Mouse (Mus musculus): Measurements from ENCODE around the gene Otulinl. TPM values are rescaled to one million over a fixed set of nuclear protein-coding genes. Genes with fewer than 3 reads are reported as not detected.

Otulinl gene
- total RNA-seq, 4 experiments from 2014 or later, result 0.22 to 0.59 (median 0.36) TPM

DNA sequence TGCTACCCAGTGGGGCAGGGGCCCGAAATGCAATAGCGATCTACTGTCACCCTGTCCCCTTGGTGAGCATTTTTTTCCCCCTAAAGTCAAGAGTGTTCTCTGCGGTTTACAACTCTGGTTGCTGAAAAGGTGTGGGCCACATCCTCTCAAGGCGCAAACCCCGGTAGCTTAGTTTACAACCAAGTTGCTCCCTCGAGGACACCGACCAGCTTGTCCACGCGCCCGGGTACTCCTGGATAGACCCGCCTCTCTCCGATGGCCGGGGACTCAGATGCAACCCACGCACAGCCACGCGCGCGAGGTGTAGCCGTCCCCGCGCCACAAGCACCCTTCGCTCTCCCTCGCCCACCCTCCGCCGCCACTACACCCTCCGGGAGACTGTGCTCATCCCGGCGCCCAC lies 382 bp downstream of the Otulinl start:
- no peak for DNase-seq (ENCODE audit: low spot score in 2 of 2)

DNA sequence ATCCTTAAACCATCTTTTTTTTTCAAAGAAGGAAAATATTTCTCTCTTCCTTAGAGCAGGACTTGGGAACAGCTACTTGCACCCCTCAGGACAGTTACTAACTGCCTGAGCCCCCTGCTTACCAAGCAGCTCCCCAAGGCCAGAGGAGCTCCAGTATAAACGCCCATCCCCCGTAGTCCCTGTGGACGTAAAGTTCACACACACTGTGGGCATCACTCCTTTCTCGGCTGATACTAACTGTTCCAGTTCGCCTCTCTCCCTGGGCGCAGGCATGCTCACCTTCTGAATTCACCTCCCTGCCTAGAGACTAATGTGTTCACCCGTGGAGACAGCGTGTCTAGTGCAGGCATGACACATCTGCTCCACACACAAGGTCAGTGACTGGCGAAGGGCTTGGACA lies 2.9 kb downstream of the Otulinl start:
- DNase-seq (ENCODE audit: low spot score in 2 of 2), result no peak

DNA sequence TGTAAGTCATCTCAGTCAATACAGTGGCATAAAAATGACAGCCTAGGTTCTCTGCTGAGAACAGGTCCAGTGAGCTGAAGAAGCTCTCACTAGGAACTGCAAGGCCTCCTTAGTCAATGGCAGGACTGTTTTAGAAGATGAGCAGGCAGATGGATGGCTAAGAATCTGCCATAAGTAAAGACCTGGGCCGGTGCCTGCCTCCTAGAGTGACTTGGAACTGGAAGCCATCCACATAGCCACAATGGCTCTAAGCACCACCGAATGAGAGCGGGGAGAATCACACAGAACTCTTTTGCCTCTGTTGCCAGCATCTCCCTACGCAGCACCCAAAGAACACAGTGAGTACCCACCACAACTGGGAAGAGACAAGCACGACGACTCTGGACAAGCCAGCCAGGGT lies 3.6 kb downstream of the Otulinl start:
- DNase-seq (ENCODE audit: low spot score in 2 of 2), result no peak

DNA sequence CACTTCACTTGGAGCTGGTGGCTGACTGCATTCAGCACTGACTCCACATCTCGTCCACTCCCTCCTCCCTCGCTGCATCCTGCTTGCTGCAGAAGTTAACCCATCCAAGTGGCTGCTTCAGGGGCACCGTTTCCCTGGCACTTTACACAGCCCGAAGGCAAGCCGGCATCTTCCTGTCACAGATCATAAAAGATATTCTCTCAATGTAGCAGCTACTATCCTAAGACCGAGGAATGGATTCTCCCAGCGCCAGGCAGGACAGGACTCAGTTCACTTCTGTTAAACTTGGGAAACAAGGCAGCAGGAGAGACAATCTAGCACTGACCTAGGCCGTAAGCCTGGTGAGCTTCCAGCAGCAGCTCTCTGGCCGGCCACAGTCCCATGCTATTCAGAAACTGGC lies 5.2 kb downstream of the Otulinl start:
- DNase-seq (ENCODE audit: low spot score in 2 of 2), result no peak

DNA sequence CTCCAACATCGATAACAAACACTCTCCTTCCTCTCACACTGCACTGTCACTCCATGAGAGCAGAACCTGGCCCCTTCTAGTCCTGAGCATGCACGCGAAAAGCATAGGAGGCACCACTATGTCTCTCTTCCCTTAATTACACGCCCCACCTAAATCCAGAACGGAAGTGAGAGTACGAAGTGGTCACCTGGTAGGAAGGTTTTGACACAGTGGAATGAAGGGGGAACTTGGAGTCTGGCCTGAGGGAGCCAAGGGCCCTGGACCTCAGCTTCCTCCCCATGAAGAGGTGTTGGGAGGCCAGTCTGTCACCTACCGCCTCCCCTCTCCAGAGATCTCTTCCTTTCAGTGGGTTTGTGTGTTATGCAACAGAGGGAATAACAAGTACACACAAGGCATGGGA lies 6.3 kb downstream of the Otulinl start:
- no peak for DNase-seq (ENCODE audit: low spot score in 2 of 2)

DNA sequence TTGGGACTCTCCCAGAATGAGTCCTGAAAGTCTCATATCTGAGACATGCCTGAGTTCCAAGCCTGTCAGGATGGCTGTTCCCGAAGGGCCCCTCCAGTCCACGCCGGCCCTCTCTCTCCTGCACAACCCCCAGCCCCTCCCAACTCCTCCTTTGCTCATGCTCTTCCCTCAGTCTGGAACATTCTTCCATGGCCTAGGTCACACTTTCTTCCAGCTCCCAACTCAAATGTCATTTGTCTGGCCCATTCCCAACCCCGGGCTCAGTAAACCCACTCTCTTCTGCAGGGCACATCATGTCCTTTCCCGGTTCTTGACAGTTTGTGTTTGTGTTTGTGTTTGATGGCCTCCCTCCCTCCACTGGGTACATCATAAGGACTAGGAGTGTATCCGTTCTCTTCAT lies 7.3 kb downstream of the Otulinl start:
- no peak for DNase-seq (ENCODE audit: low spot score in 2 of 2)

DNA sequence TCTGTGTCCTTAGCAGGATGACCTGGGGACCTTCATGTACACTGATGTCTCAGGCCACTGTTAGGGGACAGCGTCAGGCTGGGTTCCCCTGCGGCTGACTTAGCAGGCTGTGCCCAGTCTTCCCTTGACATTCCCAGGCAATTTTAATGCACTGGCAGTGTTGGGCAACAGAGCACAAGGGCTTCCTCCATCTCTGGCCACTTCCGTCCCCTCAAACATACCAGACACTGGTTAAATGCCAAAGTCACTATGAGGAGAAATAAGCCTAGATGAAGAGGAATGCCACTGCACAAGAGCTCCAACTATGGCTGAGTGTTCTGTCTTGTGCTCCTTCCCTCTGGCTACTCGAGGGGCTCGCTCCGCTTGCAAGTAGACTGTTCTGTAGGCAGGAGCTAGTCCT lies 8.2 kb downstream of the Otulinl start:
- DNase-seq (ENCODE audit: low spot score in 2 of 2), result no peak

DNA sequence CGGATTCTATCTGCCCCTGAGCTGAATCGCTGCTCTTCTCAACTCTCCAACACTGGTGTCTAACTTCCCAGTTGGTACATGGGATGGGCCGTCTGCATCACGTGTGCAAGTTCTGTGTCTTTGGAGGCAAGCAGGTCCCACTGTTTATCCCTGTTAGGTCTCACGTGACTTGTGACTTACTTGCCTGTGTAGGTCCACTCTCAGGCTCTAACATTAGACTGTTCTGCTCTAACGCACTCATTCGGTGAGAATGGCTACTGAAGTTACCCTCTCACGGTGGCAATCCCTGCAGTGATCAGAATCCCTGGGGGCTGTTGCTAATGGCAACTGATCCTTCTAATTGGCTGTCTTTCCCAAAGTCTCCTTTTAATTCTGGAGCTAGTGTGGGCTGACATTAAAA lies 9.1 kb downstream of the Otulinl start:
- no peak for DNase-seq (ENCODE audit: low spot score in 2 of 2)

DNA sequence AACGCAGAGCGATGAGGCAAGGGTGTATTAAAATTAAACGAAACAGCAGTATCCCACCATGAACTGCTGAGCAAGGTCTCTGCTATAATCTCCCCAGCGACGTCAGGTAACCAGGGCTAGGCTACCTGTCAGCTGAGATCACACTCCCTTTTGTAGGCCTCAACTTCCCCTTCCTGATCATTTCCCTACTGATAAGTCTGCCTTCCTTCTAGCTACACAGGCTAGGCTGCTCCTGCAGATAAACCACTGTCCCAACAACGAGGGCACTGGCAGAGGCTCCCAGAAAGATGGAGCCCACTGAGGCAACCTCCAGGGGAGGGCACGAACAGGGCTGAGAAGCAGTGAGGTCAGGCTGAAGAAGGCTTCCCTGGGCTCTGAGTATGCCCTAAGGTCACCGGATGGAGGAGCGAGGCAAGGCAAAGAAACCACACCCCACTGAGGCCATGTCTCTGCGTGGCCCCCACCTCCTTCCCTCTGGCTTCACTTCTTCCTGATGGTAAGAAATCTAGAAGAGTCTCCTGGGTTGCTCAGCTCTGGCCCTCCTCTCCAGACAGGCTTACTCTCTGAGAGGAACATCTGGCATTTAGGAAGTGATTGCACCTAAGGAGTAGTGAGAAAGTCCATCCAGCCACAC lies 9.7 kb downstream of the Otulinl start:
- DNase-seq (ENCODE audit: low spot score in 2 of 2), result no peak

DNA sequence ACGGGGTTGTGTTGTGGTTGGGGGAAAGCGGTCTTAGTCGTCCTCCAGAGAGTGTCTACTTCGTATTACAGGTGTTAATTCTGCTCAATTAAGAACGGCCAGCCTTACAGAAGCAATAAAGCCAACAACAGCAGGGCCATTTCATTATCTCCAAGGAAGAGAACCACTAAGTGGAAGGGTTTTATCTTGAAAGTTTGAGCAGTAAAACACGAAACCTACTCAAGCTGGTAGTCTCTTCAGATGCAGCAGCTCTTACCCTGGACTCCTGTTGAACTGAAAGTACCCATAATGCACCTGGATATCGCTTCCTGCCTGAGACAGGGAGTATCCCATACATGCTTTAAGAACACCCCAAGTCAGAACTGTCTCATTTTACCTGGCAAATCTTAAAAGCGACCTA lies 10.7 kb downstream of the Otulinl start:
- DNase-seq (ENCODE audit: low spot score in 2 of 2), result no peak

DNA sequence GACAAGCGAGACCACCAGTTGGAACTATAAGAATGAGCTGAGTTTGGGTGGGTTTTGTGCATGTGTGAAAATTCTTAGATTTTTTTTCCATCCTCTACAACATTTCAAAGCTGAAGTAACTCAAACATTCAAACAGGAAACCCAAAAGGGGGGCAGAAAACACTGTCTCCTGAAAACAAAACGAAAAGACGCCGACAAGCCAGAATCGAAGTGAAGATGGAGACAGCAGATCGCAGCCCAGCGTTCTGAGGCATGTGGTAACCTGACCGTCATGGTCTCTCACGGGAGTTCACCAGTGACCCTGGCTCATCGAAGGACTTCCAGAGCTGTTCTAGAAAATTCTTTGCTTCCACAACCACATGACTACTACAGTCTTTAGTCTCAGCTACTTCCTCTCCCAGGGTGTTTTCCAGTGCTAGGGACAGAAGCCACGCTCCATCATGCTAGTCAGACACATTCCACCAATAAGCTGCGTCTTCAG lies 11.4 kb downstream of the Otulinl start:
- no peak for DNase-seq (ENCODE audit: low spot score in 2 of 2)

DNA sequence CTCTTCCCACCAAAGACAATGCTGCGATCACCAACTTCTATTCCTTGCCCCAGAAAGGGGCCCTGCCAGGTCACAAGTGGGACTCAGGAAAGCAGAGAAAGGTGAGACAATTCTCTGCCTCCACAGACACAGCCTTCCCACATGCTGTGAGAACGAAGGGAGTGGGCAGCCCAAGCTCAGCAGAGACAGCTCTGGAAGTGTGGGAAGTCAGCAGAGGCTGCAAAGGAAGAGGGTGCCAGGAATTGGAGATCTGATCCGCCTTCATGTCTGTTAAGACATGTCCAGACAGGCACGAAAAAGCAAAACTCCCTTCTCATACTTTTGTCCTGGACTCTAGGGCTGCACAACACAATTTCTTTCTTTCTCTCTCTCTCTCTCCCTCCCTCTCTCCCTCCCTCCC lies 12.1 kb downstream of the Otulinl start:
- no peak for DNase-seq (ENCODE audit: low spot score in 2 of 2)

DNA sequence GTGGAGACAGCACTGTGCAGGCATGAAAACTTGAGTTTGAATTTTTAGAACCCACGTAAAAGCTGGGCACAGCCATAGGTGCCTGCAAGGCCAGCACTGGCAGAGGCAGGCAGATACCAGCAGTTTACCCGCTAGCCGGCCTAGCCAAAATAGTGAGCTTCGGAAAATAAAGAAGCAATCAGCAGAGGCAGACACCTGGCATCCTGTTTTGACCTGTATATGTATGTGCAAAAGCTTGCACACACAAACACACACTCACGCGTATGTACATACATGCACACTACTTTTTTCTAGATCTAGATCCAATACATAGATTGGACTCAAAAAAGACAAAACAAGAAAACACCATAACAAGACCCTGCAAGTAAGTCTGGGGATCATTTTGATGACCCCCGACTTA lies 12.8 kb downstream of the Otulinl start:
- DNase-seq (ENCODE audit: low spot score in 2 of 2), result no peak

DNA sequence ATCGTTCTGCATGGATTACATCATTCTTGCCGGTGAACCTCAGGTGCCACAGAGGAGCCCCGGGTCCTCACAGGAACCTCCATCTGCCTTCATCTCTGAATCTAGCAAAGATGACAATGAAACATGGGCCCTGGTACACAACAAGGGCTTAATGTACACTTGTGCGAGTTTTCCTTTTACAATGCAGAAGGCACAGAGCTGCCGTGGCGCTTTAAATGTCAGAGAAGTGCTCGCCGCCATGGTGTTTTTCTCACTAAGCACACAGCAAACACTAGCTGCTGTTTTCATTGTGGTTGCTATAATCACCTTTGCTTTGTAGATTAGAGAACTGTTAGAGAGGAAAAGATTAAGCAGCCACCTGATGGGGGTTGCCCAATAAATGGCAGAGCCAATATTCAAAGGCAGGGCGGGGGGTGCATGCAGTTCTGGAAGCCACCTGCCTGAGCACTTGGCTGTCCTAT lies 13.3 kb downstream of the Otulinl start:
- no peak for DNase-seq (ENCODE audit: low spot score in 2 of 2)

DNA sequence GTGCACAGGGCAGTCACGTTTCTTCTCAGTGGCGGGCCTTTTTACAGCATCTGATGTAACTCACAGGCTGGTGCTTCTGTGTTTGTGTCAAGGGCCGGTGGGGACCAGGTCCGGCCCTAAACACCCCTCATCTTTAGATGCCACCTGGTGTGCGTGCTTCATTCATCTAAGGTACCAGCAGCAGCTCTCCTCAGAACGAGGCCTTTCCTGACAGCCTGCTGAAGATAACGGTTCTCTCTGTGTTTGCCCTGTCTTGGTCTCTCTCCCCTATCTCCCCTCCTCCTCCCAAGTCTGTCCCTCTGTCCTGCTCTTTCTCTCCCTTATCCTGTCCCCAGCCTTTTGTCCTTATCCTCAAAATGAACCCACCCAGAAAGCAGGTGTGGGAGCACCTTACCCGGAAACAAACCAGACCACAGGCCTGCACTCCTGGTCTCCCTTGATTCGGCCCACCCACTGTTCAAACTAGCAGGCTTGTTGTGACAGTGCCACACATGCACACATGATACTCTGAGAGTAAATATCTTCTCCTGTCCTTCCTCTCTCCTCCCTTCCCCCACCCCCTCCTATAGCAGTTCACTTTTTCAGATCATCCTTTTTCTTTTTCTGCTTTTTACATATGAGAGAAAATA lies 14.4 kb downstream of the Otulinl start:
- no peak for DNase-seq (ENCODE audit: low spot score in 2 of 2)

DNA sequence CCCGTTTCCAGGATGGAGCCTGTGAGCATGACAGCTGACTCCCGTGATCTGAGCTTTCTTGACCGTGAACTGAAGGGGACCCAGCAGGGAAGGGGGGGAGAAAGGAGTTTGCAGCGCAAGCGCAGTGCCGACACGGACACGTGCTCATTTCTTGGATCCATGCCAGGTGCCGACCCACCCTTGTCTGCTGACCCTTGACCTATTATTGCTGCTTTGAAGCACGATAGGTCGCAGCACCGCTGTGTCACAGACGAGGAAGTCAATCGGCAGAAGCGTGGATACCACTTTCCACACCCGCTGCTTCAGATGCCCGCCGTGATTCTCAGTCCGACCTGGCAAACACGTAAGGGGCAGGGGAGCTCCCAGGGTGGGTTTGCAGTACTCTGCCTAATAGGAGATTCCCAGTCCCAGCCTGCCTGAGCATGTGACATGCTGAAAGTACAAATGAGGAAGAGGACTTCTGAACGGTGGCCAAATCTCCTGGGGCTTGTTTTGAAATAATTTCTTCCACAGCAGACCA lies 15.9 kb downstream of the Otulinl start:
- DNase-seq (ENCODE audit: low spot score in 2 of 2), result no peak

DNA sequence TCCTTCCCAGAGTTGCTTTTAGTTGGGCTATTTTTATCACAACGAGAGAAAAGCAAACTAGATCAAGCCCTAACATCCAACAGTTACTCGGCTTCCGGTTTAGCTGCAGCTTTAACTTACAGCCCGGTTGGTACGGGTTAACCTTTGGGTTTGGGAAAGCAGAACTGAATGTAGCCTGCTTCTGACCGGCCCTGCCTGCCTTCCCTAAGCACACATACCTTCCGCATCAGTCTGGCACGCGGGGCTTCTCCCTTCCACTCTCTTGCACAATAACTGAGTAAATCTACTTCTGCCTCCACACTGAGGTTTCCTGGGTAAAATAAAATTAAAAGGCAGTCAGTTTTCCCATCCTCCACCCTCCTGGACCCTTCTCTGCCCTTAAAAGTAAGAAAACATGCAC lies 17.3 kb downstream of the Otulinl start:
- no peak for DNase-seq (ENCODE audit: low spot score in 2 of 2)

DNA sequence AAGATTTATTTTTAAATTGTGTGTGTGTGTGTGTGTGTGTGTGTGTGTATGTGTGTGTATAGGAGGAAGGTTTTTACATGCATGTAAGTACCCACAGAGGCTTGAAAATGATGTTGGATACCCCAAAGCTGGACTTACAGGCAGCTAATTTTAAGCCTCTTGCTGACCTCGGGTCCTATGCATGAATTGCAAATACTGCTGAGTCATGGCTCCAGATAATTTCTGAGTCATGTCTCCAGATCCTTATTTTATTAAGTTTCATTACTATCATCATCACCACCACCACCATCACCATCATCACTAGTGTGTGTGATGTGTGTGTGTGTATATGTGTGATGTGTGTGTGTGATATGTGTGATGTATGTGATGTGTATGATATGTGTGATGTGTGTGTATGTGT lies 18.7 kb downstream of the Otulinl start:
- DNase-seq (ENCODE audit: low spot score in 2 of 2), result no peak

DNA sequence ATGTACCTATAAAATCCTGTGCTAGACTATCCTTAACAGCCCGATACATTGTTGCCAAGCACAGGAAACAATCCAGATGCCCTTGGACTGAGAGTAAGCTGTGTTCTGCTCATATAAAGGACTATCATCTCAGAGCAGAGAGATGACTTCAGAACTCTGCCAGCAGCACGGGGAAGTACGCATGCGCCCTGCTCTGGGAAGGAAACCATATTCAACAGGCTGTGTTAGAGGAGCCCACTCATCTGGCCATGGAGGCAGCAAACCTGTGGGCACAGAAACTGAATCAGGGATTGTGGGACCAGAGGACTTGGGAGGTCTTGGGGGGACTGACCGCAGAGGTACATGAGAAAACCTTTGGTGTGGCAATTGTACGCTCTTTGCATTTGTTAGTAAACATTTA lies 19.7 kb downstream of the Otulinl start:
- no peak for DNase-seq (ENCODE audit: low spot score in 2 of 2)

DNA sequence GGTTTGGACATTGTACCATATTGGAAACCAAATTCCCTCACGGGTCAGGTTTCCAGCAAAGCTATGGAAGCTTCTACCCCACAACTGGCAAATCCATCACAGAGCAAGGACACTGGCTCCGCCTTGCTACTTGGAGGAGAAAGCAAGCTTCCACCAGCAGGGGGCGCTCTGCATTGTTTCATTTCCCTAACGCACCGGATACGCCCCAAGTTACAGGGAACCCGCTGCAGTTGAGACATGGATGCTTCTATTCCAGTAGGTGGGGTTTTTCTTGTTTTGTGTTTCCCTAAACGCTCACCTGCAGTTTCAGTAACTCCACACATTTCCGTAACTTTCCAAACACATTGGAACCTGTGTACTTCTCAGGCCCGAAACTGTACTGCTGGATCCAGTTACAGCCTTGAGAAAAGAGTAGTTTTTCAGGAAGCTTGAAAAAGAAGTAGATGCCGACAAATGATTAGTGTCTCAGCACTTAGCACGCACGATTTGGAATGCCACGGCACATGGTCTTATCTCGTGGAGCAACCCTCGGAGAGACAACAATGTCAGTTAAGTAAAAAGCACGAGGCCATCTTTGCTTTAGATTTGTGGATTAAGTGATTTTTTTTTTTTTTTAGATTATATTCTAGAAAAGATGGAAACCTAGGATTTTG lies 21.7 kb downstream of the Otulinl start:
- peak; percentile 68 to 72 for DNase-seq (ENCODE audit: low spot score in 2 of 2)

DNA sequence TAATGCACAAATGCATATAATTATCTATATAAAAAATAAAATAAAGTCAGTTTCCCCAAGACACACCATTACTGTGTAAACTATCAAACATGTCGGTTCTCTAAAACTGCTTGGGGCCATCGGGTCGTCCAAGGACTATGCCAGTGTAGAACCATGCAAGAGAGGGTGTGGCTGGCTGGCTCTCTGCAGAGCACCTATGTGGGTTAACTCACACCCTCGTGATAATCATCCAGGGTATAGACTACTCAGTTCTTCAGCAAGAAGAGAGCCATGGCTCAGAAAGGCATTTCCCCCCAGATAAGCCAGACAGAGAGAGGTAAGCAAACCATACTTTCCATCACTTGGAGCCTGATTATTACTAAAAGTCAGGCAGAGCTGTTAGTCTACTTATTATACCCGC lies 22.2 kb downstream of the Otulinl start:
- no peak for DNase-seq (ENCODE audit: low spot score in 2 of 2)

DNA sequence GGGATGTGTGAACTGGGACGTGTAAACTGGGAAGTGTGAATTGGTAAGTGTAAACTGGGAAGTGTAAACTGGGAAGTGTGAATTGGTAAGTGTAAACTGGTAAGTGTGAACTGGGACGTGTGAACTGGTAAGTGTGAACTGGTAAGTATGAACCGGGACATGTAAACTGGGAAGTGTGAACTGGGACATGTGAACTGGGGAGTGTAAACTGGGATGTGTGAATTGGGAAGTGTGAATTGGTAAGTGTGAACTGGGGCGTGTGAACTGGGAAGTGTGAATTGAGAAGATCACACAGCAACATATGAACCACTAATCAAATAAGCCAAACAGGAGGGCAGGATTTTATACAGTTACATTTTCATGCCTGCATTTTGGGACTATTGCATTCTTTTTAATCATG lies 23.0 kb downstream of the Otulinl start:
- DNase-seq (ENCODE audit: low spot score in 2 of 2), result no peak

DNA sequence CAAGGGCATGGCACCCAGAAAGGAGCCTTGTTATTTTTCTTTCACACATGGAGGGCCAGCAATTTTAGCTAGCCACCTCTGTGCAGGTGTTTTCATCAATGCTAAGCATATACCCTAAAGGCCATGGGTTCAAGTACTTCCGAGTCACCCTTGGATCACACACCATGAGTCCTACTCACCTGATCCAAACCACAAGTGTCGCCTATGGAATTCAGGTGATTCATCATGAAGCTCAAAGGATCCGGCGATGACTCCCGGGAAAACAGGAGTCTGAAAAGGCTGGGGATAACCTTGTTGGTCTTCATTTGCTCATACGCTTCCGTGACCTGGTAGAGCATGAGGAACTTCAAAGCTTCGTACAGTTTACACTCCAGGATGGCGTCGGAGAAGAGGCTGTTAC lies 23.5 kb downstream of the Otulinl start:
- DNase-seq (ENCODE audit: low spot score in 2 of 2), result no peak
